Mouse (Mus musculus): ENCODE data around the gene Atp8b5.
A peak's percentile ranks its signal among the peaks of the same experiment; 100 is the strongest.

Atp8b5 gene

GRCm38 (mm10) chr4:43416071-43416490, 149.1 kb downstream of the Atp8b5 start:
- no peak for DNase-seq

DNA sequence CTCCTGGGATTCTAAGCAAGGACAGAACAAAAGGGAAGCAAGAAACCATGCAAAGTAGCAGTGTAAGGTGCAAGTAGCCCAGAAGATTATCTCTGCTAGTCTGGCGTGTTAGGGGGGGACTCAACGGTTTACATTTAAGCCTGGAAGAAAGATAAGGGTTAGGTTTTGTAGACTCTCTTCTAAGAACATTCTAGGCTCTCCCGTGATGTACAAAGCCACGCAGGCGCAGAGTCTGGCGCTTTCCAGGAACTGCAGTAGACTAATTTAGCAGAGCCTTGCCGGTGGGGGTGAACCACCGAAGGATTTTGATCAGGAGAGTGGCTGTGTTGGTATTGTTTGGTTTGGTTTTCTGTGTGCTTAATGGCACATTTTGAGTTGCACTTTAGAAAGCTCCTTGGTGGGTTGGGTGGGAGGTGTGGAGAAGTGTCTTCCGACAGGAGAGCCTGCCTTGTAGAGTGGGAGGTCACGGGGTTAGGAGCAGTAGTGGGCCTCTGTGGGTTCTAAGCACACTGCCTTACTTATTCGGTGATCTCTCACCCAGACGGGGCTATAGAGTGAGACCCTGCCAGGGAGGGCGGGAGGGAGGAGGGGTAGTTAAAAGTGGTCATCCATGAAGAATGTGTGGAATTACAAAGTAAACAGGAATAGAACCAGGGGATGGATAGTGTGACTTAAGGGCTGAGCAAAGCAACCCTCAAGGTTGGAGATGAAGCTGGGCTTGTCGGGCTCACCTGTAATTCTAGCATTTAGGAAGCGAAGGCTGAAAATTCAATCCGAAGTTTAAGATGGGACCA, 150.5 kb downstream of the Atp8b5 start:
- no peak for DNase-seq

DNA sequence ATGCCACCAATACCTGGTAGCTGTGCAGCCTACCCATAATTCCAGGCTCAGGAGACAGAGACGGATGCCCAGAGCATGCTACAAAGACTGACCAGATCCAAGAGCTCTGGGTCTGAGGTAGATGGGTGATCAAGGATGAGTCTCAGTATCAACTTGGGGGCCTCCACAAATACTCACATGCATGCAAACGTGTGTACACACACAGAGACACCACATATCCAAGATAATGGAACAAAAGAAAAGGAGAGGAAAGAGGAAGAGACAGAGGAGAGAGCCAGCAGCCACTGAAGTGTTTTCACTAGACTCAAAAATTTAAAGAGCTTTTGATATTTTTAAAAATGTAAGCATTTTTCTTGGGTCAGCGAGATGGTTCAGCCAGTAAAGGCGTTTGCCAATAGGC, 151.5 kb downstream of the Atp8b5 start:
- DNase-seq, result no peak

GRCm38 (mm10) chr4:43418973-43419656, 152.2 kb downstream of the Atp8b5 start:
- DNase-seq, result no peak

DNA sequence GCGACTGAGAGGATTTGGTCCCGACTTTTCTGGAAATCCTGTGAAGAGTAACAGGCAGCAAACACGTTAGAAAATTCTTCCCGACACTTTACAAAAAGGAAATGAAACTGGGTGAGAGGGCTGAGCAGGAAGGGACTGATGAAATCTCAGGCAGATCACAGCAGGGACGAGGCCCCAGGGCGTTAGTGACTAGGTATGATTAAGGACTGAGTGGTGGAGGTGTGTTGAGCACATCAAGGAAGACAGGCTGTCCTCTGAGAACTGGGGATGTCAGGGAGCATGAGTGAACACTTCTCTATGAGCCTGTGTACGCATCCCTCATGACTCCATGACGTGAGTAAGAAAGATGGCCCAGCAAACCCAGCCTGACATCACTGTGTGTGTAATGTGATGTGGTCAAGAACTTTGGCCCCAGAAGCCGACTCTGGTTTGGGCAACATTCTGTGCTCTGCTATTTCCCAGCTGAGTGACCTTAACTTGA, 152.9 kb downstream of the Atp8b5 start:
- no peak for DNase-seq

GRCm38 (mm10) chr4:43420305-43420704, 153.3 kb downstream of the Atp8b5 start:
- DNase-seq, result peak; percentile 82 to 86

DNA sequence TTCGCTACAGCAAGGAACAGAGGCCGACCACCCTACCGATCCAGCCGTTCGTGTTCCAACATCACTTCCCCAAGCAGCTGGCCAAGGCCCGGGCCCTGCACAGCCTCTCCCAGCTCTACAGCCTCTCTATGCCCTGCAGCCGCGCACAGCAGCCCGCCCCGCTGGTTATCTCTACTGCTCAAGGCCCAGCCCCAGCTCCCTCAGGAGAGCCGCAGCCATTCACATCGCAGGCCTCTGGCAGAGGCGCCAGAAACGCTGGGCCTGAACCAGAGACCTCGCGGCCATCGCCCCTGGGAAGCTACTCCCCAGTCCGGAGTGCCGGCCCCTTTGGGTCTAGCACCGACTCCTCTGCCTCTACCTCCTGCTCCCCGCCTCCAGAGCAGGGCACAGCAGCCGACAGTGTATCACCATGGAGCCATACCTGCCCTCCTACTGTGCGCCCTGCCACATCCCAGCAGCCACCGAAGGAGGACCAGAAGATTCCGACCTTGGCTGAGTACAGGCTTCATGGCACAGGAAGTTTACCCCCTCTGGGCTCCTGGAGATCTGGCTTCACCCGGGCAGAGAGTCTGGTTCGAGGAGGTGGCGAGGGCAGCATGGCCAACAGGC, 154.8 kb downstream of the Atp8b5 start:
- no peak for DNase-seq
